Mouse (Mus musculus) adrenal gland, postnatal 10 days (tissue): Measurements from ENCODE around the gene Plcd1. TPM values are rescaled to one million over a fixed set of nuclear protein-coding genes. Genes with fewer than 3 reads are reported as not detected.

Experiments used
- DNase-seq: peaks from one replicate; pipeline ENCODE4 v3.0.0; 2021; ENCODE audit warnings: mixed read lengths
- microRNA-seq: library from miRNA; unstranded; fragments of <30 nt; microRNA quantifications from one replicate; pipeline ENCODE4 v1.2.0, GENCODE M21; 2021
- total RNA-seq, 2 experiments: library from RNA; stranded (reverse); gene quantifications; 2 replicates each; pipeline ENCODE4 v1.2.3; 2021

The Plcd1 gene
- total RNA-seq, 2 experiments from 2014 or later: 11.2 to 15.6 TPM

GRCm38 (mm10) chr9:119025263-119025662 lies 68.0 kb downstream of the Plcd1 start:
- DNase-seq: no peak

GRCm38 (mm10) chr9:119021731-119022130 lies 71.6 kb downstream of the Plcd1 start:
- no peak for DNase-seq

Small RNA genes within 50 kb of the gene (microRNA-seq; reads per million reads assigned to microRNA genes)
- 19.4 reads per million, percentile 27 among the genes with 10 or more reads in this experiment for gene Mir26a-1

Other genes starting within 250 kb of the Plcd1 start
- 10 to 100 TPM; 28.8 to 30.7 TPM for gene Ctdspl, start 167.0 kb downstream of the Plcd1 start, total RNA-seq
- gene Vill, start 40.7 kb downstream of the Plcd1 start, total RNA-seq: 1 to 10 TPM; 4.8 to 5.1 TPM
- gene Dlec1, start 9.0 kb upstream of the Plcd1 start, total RNA-seq: 1 to 10 TPM in 1 of 2 experiments, under 1 TPM in 1; 0.84 to 1.6 TPM
- 100 to 1,000 TPM in 1 of 2 experiments, 10 to 100 TPM in 1; 67.7 to 107 TPM for gene Acaa1b, start 63.6 kb upstream of the Plcd1 start, total RNA-seq
- not detected for gene Gm47289, start 65.7 kb upstream of the Plcd1 start, total RNA-seq
- not detected for gene Slc22a13, start 115.6 kb upstream of the Plcd1 start, total RNA-seq
- 10 to 100 TPM; 34.6 to 35.2 TPM for gene Oxsr1, start 228.9 kb upstream of the Plcd1 start, total RNA-seq
- 100 to 1,000 TPM; 113 to 126 TPM for gene Acaa1a, start 246.2 kb upstream of the Plcd1 start, total RNA-seq
- gene Myd88, start 247.9 kb upstream of the Plcd1 start, total RNA-seq: 10 to 100 TPM; 24.4 to 26.7 TPM